Mouse (Mus musculus): ENCODE measurements around the gene Map4k4.

DNA sequence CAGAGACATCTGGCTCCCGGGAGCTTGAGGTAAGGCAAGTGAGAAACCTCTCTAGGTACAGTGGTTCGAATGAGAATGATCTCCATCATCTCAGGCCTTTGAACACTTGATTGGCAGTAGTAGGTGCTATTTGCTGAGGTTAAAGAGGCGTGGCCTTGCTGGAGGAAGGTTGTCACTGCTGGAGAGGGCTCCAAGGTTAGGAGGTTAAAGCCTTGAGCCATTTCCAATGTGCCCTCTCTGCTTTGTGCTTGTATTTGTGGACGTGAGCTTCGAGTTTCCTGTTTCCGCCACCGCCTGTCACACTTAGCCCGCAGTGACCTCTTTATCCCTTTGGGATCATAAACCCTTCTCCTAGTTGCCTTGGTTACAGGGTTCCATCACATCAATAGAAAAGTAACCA is 151.4 kb downstream of the Map4k4 start:
- TF ChIP-seq POLR2A (IDR thresholded peaks at IDR 0.05; ENCODE audit: borderline replicate concordance, low read depth, low read length) (no peak), CTCF (IDR thresholded peaks at IDR 0.05; ENCODE audit: low read depth, low read length) (no peak)
